Mouse (Mus musculus) kidney, embryonic 16.5 days (tissue): ENCODE measurements at regions not wholly inside any gene's neighbourhood (a gene's known extent, or its start where the extent isn't known, plus 50 kb on each side); places are given as distances from the start of the nearest gene placed in this dataset.

Source experiments
- ATAC-seq: fragments of 200-750 bp; cut with Nextera tagmentation; 2 replicates; pipeline ENCODE4 v1.8.0; 2017; ENCODE audit warnings: moderate TSS enrichment; ENCODE audit not compliant: low FRiP score, low TSS enrichment
- H3K27ac ChIP-seq: fragments of 300-500 bp; sonication (generic); 2 replicates; pipeline ENCODE4 v1.5.1; 2014; ENCODE audit warnings: low read length
- H3K27me3 ChIP-seq: fragments of 300-500 bp; sonication (generic); 2 replicates; pipeline ENCODE4 v1.6.1; 2014; ENCODE audit warnings: low read length, control low read depth, mixed read lengths; ENCODE audit not compliant: insufficient read depth
- H3K36me3 ChIP-seq: fragments of 300-500 bp; sonication (generic); 2 replicates; pipeline ENCODE4 v1.6.1; 2014; ENCODE audit warnings: low read length, control low read depth, mixed read lengths; ENCODE audit not compliant: insufficient read depth
- H3K4me1 ChIP-seq: fragments of 300-500 bp; sonication (generic); 2 replicates; pipeline ENCODE4 v1.6.1; 2014; ENCODE audit warnings: low read length, control low read depth, mixed read lengths; ENCODE audit not compliant: insufficient read depth
- H3K4me2 ChIP-seq: fragments of 300-500 bp; sonication (generic); replicated peaks from 2 replicates; pipeline ENCODE4 v1.6.1; 2014; ENCODE audit warnings: low read depth, low read length
- H3K4me3 ChIP-seq: fragments of 300-500 bp; sonication (generic); 2 replicates; pipeline ENCODE4 v1.5.1; 2014; ENCODE audit warnings: mild to moderate bottlenecking, low read length
- H3K9ac ChIP-seq: fragments of 300-500 bp; sonication (generic); replicated peaks from 2 replicates; pipeline ENCODE4 v1.6.1; 2014; ENCODE audit warnings: low read length
- H3K9me3 ChIP-seq: fragments of 300-500 bp; sonication (generic); 2 replicates; pipeline ENCODE4 v1.6.1; 2016; ENCODE audit warnings: low read length, control low read depth
- WGBS: fragments of 180-500 bp; shearing (Covaris S2); extraction: QIAGEN DNeasy Blood & Tissue Kit; methylation state at CpG from one replicate; pipeline ENCODE4 v1.1.7; 2014; 5-methylcytosine and 5-hydroxymethylcytosine counted together

DNA sequence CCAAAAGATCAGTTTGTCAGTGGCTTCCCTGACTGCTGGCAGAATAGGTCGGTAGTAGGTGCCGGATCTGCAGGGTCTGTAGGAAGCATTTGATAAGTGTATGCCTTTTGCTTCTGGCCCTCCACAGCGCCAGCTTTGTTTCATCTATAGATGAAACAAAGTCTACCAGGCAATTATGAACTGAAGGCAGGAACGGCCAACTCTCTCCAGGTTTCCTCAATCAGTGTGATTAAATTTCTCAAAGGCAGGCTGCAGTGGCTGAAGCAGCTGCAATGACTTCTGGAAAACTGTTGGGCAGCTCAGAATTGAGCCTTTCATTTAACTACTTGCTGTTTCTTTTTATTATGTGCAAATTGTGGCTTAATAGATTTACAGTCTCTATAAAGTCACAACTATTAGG, 1526.1 kb downstream of the 4930444P10Rik start:
- no peak overlapping the region for H3K4me2 ChIP-seq
- H3K27ac ChIP-seq = no peak overlapping the region
- H3K9me3 ChIP-seq = no peaks in the 10 kb centered on the region
- WGBS = 37% methylated on average over 4 of the region's 4 CpGs
- H3K4me3 ChIP-seq = no peak overlapping the region
- no peaks in the 10 kb centered on the region for H3K36me3 ChIP-seq
- H3K27me3 ChIP-seq = 0 out of 2 replicates have a peak, but pooled peaks cover 4% of the 10 kb centered on the region
- H3K9ac ChIP-seq = no peak overlapping the region
- no peaks in the 10 kb centered on the region for H3K4me1 ChIP-seq
- ATAC-seq = no peak

DNA sequence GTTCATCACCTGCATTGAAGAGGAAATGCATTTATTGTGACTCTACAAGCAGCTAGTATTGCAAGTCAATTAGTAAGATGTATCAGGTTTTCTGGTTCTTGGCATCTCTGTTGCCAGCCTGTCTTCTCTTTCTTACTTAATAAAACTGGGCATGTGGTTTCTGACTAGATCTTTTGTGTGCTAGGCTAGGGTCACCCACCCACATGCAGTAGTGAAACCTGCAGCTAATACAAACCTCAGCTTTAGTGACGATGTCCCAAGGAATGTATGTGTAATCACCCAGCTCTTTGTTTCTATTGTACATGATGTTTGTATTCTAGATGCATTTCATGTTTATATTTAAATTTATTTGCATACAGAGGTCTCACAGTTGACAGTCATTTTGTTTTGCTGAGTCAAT, 1526.7 kb downstream of the 4930444P10Rik start:
- Histone ChIP-seq H3K4me1 (no peaks in the 10 kb centered on the region), H3K9ac (no peak overlapping the region), H3K9me3 (no peaks in the 10 kb centered on the region), H3K4me2 (no peak overlapping the region), H3K36me3 (no peaks in the 10 kb centered on the region), H3K27ac (no peak overlapping the region), H3K27me3 (0 out of 2 replicates have a peak, but pooled peaks cover 4% of the 10 kb centered on the region), H3K4me3 (no peak overlapping the region)
- no peak for ATAC-seq
- 75% methylated on average over 1 of the region's 1 CpGs for WGBS
